Mouse (Mus musculus) kidney, embryonic 14.5 days (tissue): Measurements from ENCODE around the gene Coq6. TPM values are rescaled to one million over a fixed set of nuclear protein-coding genes. Genes with fewer than 3 reads are reported as not detected.

Experiments used
- ATAC-seq: fragments of 200-750 bp; cut with Nextera tagmentation; 2 replicates; pipeline ENCODE4 v1.8.0; 2017; ENCODE audit warnings: moderate number of reproducible peaks, mild to moderate bottlenecking, moderate TSS enrichment, moderate library complexity; ENCODE audit not compliant: low FRiP score, low TSS enrichment
- H3K27ac ChIP-seq: fragments of 300-500 bp; sonication (generic); 2 replicates; pipeline ENCODE4 v1.5.1; 2014; ENCODE audit warnings: low read depth, mild to moderate bottlenecking, low read length, moderate library complexity, mixed read lengths
- H3K27me3 ChIP-seq: fragments of 300-500 bp; sonication (generic); 2 replicates; pipeline ENCODE4 v1.6.1; 2014; ENCODE audit warnings: mild to moderate bottlenecking, low read length; ENCODE audit not compliant: control insufficient read depth, insufficient read depth
- H3K36me3 ChIP-seq: fragments of 300-500 bp; sonication (generic); 2 replicates; pipeline ENCODE4 v1.6.1; 2014; ENCODE audit warnings: low read length, mixed read lengths; ENCODE audit not compliant: control insufficient read depth, insufficient read depth
- H3K4me1 ChIP-seq: fragments of 300-500 bp; sonication (generic); 2 replicates; pipeline ENCODE4 v1.6.1; 2014; ENCODE audit warnings: low read length, mixed read lengths; ENCODE audit not compliant: control insufficient read depth, insufficient read depth
- H3K4me2 ChIP-seq: fragments of 300-500 bp; sonication (generic); replicated peaks from 2 replicates; pipeline ENCODE4 v1.6.1; 2014; ENCODE audit warnings: low read depth, mild to moderate bottlenecking, low read length
- H3K4me3 ChIP-seq: fragments of 300-500 bp; sonication (generic); 2 replicates; pipeline ENCODE4 v1.5.1; 2014; ENCODE audit warnings: mild to moderate bottlenecking, low read length
- H3K9ac ChIP-seq: fragments of 300-500 bp; sonication (generic); 2 replicates; pipeline ENCODE4 v1.6.1; 2014; ENCODE audit warnings: low read depth, mild to moderate bottlenecking, low read length, moderate library complexity
- H3K9me3 ChIP-seq: fragments of 300-500 bp; sonication (generic); 2 replicates; pipeline ENCODE4 v1.6.1; 2016; ENCODE audit warnings: low read length; ENCODE audit not compliant: control insufficient read depth
- WGBS: fragments of 180-500 bp; shearing (Covaris S2); extraction: QIAGEN DNeasy Blood & Tissue Kit; methylation state at CpG from one replicate; pipeline ENCODE4 v1.1.7; 2014; 5-methylcytosine and 5-hydroxymethylcytosine counted together
- polyA plus RNA-seq: library from polyadenylated mRNA; unstranded; fragments of >200 nt; fragmentation: Nextera tagmentation; extraction: Ambion mirVana; gene quantifications from 2 replicates; pipeline ENCODE4 v1.2.1, GENCODE M21; 2014

Gene Coq6
- polyA plus RNA-seq, 1 experiment from 2014 or later: 51.4 TPM

GRCm38 (mm10) chr12:84400068-84400467 lies 38.6 kb downstream of the Coq6 start:
- whole genome bisulfite sequencing: 88% methylated on average over 3 of the region's 3 CpGs
- no peaks in the 10 kb centered on the region for H3K27me3 ChIP-seq
- H3K27ac ChIP-seq: no peak overlapping the region
- H3K4me1 ChIP-seq: no peaks in the 10 kb centered on the region
- H3K9ac ChIP-seq: no peak overlapping the region
- no peak overlapping the region for H3K4me3 ChIP-seq
- ATAC-seq: no peak
- H3K9me3 ChIP-seq: no peaks in the 10 kb centered on the region
- no peak overlapping the region for H3K4me2 ChIP-seq
- no peaks in the 10 kb centered on the region for H3K36me3 ChIP-seq

- WGBS: 57% methylated on average over 3 of the region's 3 CpGs
- Histone ChIP-seq H3K4me2 (no peak overlapping the region), H3K27me3 (no peaks in the 10 kb centered on the region), H3K4me1 (no peaks in the 10 kb centered on the region), H3K36me3 (no peaks in the 10 kb centered on the region), H3K9me3 (no peaks in the 10 kb centered on the region), H3K4me3 (no peak overlapping the region), H3K27ac (0 out of 2 replicates have a peak overlapping the region, but pooled peaks have one; percentile 14), H3K9ac (no peak overlapping the region)
- no peak for ATAC-seq
These were observed 39.2 kb downstream of the Coq6 start for GRCm38 (mm10) chr12:84400653-84401052.

DNA sequence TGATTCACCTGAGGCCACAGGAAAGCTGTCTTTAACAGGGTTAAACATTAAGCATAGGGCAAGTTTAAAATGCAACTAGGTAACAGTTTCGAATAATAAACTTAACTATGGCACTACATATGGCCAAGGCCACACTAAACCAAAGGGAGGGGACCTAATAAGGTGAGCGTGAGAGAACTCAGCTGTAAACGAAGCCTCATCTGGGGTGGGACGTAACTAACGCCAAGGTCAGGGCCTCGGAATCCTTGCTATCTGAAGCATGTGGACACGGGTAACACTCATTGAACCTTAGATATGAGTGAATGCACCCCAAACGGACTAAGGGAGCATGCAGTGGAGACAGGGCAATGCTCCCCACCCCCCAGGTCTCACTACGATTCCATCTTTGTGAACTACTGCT lies 41.5 kb downstream of the Coq6 start:
- Histone ChIP-seq H3K36me3 (no peaks in the 10 kb centered on the region), H3K4me1 (peaks cover 4% of the 10 kb centered on the region; the same call in 1 of the 2 replicates), H3K27ac (no peak overlapping the region), H3K4me2 (no peak overlapping the region), H3K27me3 (no peaks in the 10 kb centered on the region), H3K9ac (no peak overlapping the region), H3K4me3 (no peak overlapping the region), H3K9me3 (no peaks in the 10 kb centered on the region)
- WGBS: 48% methylated on average over 9 of the region's 9 CpGs
- peak; percentile 39; the same call in 1 of the 2 replicates for ATAC-seq

GRCm38 (mm10) chr12:84404541-84404940 lies 43.1 kb downstream of the Coq6 start:
- no peak overlapping the region for H3K4me3 ChIP-seq
- H3K4me2 ChIP-seq: no peak overlapping the region
- H3K4me1 ChIP-seq: peaks cover 4% of the 10 kb centered on the region; the same call in 1 of the 2 replicates
- ATAC-seq: no peak
- 87% methylated on average over 6 of the region's 6 CpGs for WGBS
- H3K9ac ChIP-seq: no peak overlapping the region
- H3K9me3 ChIP-seq: no peaks in the 10 kb centered on the region
- H3K27ac ChIP-seq: no peak overlapping the region
- H3K36me3 ChIP-seq: no peaks in the 10 kb centered on the region
- no peaks in the 10 kb centered on the region for H3K27me3 ChIP-seq

- Histone ChIP-seq H3K9ac (no peak overlapping the region), H3K4me3 (no peak overlapping the region), H3K9me3 (no peaks in the 10 kb centered on the region), H3K36me3 (no peaks in the 10 kb centered on the region), H3K27me3 (no peaks in the 10 kb centered on the region), H3K4me1 (peaks cover 4% of the 10 kb centered on the region; the same call in 1 of the 2 replicates), H3K4me2 (no peak overlapping the region), H3K27ac (no peak overlapping the region)
- ATAC-seq: no peak
- WGBS: 59% methylated on average over 4 of the region's 4 CpGs
These were observed 45.8 kb downstream of the Coq6 start for GRCm38 (mm10) chr12:84407259-84407658.

DNA sequence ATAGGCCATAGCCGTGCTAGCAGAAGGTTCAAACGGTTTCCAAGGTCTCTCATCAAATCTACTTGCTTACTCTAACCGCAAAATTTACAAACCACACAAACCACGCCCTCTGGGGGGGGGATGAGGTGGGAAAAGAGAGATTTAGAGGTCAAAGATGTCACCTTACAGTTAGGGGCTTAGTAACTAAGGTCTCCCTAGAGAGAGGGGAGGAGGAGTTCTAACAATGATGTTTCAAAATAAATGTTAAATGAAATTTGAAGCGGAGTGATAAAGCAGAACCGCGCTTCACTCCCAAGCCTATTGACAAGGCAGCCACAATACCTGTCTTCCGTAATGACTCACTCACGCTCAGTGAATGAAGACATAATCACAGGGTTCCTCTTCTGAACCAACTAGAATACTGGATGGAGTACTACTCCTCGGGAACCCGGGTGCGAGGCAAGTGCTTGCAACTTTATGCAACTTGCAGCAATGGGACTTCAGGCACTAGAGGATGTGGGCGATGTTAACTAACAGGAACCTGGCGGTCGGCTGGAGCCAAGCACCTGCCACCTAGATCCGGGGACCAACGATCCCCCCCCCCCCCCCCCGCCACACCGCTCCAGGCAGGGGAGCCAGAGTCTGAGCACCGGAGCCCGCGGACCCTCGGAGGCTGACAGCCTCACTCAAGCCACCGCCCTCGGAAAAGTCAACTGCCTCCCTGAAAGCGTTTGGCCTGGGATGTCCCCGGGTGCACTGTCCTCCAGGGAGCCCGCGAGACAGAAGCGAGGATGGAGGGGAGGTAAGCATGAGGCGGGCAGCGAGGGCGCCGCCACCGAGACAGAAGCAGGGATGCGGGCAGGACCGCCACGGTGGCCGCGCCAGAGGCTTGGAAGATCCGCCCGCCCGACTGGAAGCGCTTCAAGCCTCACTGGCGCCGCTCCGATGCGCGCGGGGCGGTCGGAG lies 46.7 kb downstream of the Coq6 start:
- Histone ChIP-seq H3K9me3 (no peaks in the 10 kb centered on the region), H3K9ac (peak overlapping the region; percentile 85), H3K27ac (peak overlapping the region; percentile 65; the same call in 1 of the 2 replicates), H3K4me1 (peaks cover 4% of the 10 kb centered on the region; the same call in 1 of the 2 replicates), H3K27me3 (no peaks in the 10 kb centered on the region), H3K4me3 (peak overlapping the region; percentile 67), H3K36me3 (no peaks in the 10 kb centered on the region), H3K4me2 (peak overlapping the region; percentile 97)
- WGBS: 2% methylated on average over 48 of the region's 52 CpGs
- ATAC-seq: peak; percentile 68

DNA sequence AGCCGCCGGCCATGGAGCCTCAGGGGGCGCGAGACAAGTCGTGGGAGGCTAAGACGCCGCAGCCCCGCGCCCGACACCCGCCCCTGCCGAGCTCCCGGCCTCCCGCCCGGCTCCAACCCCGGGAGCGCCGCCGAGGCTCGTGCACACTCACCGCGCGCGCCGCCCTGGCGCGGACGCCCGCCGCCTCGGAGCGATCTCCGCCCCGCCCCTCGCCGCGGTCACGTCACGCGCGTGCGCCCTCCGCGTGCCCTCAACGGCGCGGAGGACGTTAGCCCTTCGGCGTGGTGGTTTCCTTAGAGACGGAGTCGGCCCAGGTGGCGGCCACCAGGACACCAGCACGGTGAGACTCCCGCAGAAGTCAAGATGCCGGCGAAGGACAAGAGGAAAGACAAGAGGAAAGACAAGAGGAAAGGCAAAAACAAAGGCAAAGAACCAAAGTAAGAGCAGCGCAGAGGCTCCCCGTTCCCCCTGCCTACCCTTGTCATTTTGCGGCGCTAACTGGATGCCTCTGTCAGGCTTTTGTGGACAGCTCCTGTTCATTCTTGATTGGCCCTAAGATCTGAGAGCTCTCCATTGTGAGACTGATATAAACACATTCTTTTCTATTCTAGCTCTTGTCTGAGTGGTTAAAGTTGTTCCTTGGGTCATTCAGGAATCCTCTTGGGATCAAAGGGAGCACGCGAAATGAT lies 47.5 kb downstream of the Coq6 start, which contains the start of the genes Entpd5 and Bbof1:
Gene Entpd5 (minus strand): TSS at position 211 of the 689 bp plus-strand sequence.
Gene Bbof1 (plus strand): TSS at position 253 of the 689 bp plus-strand sequence.
- Histone ChIP-seq H3K4me1 (peaks cover 4% of the 10 kb centered on the region; the same call in 1 of the 2 replicates), H3K36me3 (no peaks in the 10 kb centered on the region), H3K4me2 (peak within 1 kb of the TSS; percentile 97), H3K27me3 (no peaks in the 10 kb centered on the region), H3K9me3 (no peaks in the 10 kb centered on the region), H3K4me3 (peak within 1 kb of the TSS; percentile 67), H3K27ac (peak within 1 kb of the TSS; percentile 65), H3K9ac (peak within 1 kb of the TSS; percentile 85)
- ATAC-seq: peak; percentile 87
- WGBS: under 1% methylated on average over 60 of the region's 63 CpGs

DNA sequence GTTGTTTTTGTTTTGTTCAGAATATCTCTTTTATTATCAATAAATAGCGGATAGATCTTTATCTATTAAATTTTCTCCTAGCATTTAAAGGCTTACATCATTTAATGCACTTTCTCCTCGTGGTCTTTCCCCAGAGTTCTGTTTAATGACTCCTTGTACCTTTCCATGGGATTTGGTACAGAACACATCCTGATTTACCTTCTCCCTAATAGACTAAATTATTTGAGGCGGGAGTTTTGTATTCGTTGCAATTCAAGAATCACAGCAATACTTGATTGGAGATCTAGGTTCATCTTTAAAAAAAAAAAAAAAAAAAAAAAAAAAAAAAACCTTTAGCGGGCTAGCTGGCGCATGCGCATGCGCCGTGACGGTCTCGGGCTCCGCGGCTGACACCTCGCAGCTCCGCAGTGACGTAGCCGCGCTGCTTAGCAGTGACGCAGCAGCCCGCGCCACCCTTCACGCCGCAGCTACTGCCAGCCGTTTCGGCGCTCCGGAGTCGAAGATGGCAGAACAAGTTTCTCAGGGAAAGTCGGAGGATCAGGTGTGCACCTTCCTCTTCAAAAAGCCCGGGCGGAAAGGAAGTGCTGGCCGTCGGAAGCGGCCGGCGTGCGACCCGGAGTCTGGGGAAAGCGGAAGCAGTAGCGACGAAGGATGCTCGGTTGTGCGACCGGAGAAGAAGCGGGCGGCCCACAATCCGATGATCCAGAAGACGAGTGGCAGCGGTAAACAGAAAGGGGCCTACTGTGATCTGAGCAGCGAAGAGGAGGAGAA lies 55.6 kb downstream of the Coq6 start, which contains the start of gene Rnf113a2:
Gene Rnf113a2 (plus strand): TSS at position 363 of the 771 bp plus-strand sequence.
- H3K4me1 ChIP-seq: peaks cover 4% of the 10 kb centered on the region; the same call in 1 of the 2 replicates
- peak within 1 kb of the TSS; percentile 58 for H3K9ac ChIP-seq
- no peaks in the 10 kb centered on the region for H3K36me3 ChIP-seq
- H3K9me3 ChIP-seq: 0 out of 2 replicates have a peak, but pooled peaks cover 4% of the 10 kb centered on the region
- no peaks in the 10 kb centered on the region for H3K27me3 ChIP-seq
- WGBS: 3% methylated on average over 50 of the region's 50 CpGs
- ATAC-seq: peak; percentile 89
- H3K4me3 ChIP-seq: peak within 1 kb of the TSS; percentile 49
- H3K4me2 ChIP-seq: peak within 1 kb of the TSS; percentile 55
- H3K27ac ChIP-seq: no peak within 1 kb of the TSS
